In the genomic region with DNA sequence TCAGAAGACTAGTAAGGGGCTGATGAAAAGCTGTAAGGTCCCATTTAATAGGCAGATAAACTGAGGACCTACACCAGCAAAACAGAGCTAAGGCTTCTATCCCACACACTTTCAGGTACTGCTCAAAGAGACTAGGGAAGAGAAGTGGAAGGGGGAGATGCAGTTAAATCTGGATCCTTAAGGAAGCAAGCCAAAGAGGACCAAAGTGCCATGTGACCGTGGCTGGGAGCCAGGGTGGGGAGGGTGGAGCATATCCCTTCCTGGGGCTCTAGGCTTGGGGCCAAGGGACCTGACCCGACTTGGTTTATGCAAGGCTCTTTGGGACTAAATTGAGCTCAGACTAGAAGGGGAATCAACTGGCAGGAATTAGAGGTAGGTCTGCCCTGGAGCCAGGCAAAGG, we compare ENCODE assay signal across 9 mouse cellular contexts. TPM values are rescaled to one million over a fixed set of nuclear protein-coding genes. Genes with fewer than 3 reads are reported as not detected.
DNase-seq lines count a peak whose midpoint lies in the region; ATAC-seq and TF ChIP-seq lines count a peak whose summit lies in the region.
"Had no signal": no experiment of that assay in that cellular context is flagged by ENCODE, and none has a peak within 500 bp of the region (broad histone marks: within the 10 kb centered on the region; RNA-seq: fewer than 3 reads in every experiment).

No protein-coding gene starts in this region.

- peak overlapping the region; percentile 14 for H3ac ChIP-seq in myocyte (ENCODE audit: control insufficient read depth, insufficient read length)

- peak; percentile 79 for DNase-seq in adrenal gland, postnatal 25 days
- no peak for DNase-seq in hindbrain, embryonic 10.5 days (ENCODE audit: low spot score)
- DNase-seq in embryo, embryonic 11 days, result no peak
- no peak for DNase-seq in T-cell, adult 2 months (ENCODE audit: low spot score)

- no peak overlapping the region for H3K9ac ChIP-seq in forebrain, embryonic 15.5 days (replicated peaks)
- 0 out of 2 replicates have a peak overlapping the region, but pooled peaks have one; percentile 87 for H3K9ac ChIP-seq in limb, embryonic 12.5 days (replicated peaks)

- no peak for TF ChIP-seq CTCF in E14TG2a.4 (conservative IDR thresholded peaks at IDR 0.05; ENCODE audit: low read length)

- H3K36me3 ChIP-seq in E14TG2a.4 (ENCODE audit: insufficient read depth, low read length) (no peaks in the 10 kb centered on the region), myocyte (ENCODE audit: control insufficient read depth, insufficient read depth) (no peaks in the 10 kb centered on the region)
- peaks cover under 1% of the 10 kb centered on the region; the same call in 1 of the 2 replicates for H3K36me3 ChIP-seq in forebrain, embryonic 15.5 days
- peaks cover 8% of the 10 kb centered on the region for H3K36me3 ChIP-seq in hindbrain, embryonic 10.5 days
- peaks cover 19% of the 10 kb centered on the region; the same call in 1 of the 2 replicates for H3K36me3 ChIP-seq in limb, embryonic 12.5 days

- H3K27me3 ChIP-seq in E14TG2a.4 (ENCODE audit: insufficient read depth, low read length) (peaks cover 7% of the 10 kb centered on the region; the same call in 1 of the 2 replicates), myocyte (ENCODE audit: control insufficient read depth, insufficient read depth, insufficient read length) (no peaks in the 10 kb centered on the region)
- H3K27me3 ChIP-seq in forebrain, embryonic 15.5 days, result no peaks in the 10 kb centered on the region
- no peaks in the 10 kb centered on the region for H3K27me3 ChIP-seq in hindbrain, embryonic 10.5 days (ENCODE audit: insufficient read depth, poor library complexity, severe bottlenecking)
- H3K27me3 ChIP-seq in limb, embryonic 12.5 days, result no peaks in the 10 kb centered on the region

- no peaks in the 10 kb centered on the region for H3K9me3 ChIP-seq in E14TG2a.4 (ENCODE audit: low read length)
- H3K9me3 ChIP-seq in forebrain, embryonic 15.5 days, result no peaks in the 10 kb centered on the region
- H3K9me3 ChIP-seq in hindbrain, embryonic 10.5 days, result no peaks in the 10 kb centered on the region
- no peaks in the 10 kb centered on the region for H3K9me3 ChIP-seq in limb, embryonic 12.5 days

- H3K4me3 ChIP-seq in E14TG2a.4 (replicated peaks; ENCODE audit: low read length), result peak overlapping the region; percentile 79; the same call in 1 of the 2 replicates
- 0 out of 2 replicates have a peak overlapping the region, but pooled peaks have one; percentile 62 for H3K4me3 ChIP-seq in forebrain, embryonic 15.5 days
- no peak overlapping the region; the same call in 1 of the 2 replicates for H3K4me3 ChIP-seq in hindbrain, embryonic 10.5 days
- no peak overlapping the region for H3K4me3 ChIP-seq in limb, embryonic 12.5 days (replicated peaks)
- peak overlapping the region; percentile 45 for H3K4me3 ChIP-seq in myocyte

- H3K4me1 ChIP-seq in E14TG2a.4 (replicated peaks; ENCODE audit: low read depth, low read length), result peaks cover 41% of the 10 kb centered on the region
- peaks cover 27% of the 10 kb centered on the region for H3K4me1 ChIP-seq in forebrain, embryonic 15.5 days
- peaks cover 28% of the 10 kb centered on the region for H3K4me1 ChIP-seq in hindbrain, embryonic 10.5 days (replicated peaks)
- H3K4me1 ChIP-seq in limb, embryonic 12.5 days (replicated peaks), result peaks cover 32% of the 10 kb centered on the region

- TF ChIP-seq POLR2A in myocyte (IDR thresholded peaks at IDR 0.05; ENCODE audit: insufficient read length, low read depth), result no peak

- 50% methylated on average over 2 of the region's 2 CpGs for WGBS in forebrain, embryonic 15.5 days
- 67% methylated on average over 2 of the region's 2 CpGs for WGBS in hindbrain, embryonic 10.5 days
- 51% methylated on average over 2 of the region's 2 CpGs for WGBS in limb, embryonic 12.5 days

- 0 out of 2 replicates have a peak, but pooled peaks have one; percentile 12 for ATAC-seq in forebrain, embryonic 15.5 days (replicated peaks)
- ATAC-seq in limb, embryonic 12.5 days (ENCODE audit: insufficient number of reproducible peaks, insufficient read depth, low FRiP score, low TSS enrichment, low read depth), result no peak

- no peak overlapping the region for H3K27ac ChIP-seq in forebrain, embryonic 15.5 days (replicated peaks)
- H3K27ac ChIP-seq in hindbrain, embryonic 10.5 days, result peak overlapping the region; percentile 90
- no peak overlapping the region for H3K27ac ChIP-seq in limb, embryonic 12.5 days
- H3K27ac ChIP-seq: liver, embryonic 14.5 days had no signal

- H3K4me2 ChIP-seq in forebrain, embryonic 15.5 days (replicated peaks), result peak overlapping the region; percentile 89; the same call in 1 of the 2 replicates
- peak overlapping the region; percentile 85 for H3K4me2 ChIP-seq in limb, embryonic 12.5 days
- H3K4me2 ChIP-seq in myocyte (ENCODE audit: low read depth), result peak overlapping the region; percentile 99

- no peaks in the 10 kb centered on the region for H3K79me2 ChIP-seq in myocyte (ENCODE audit: control insufficient read depth, insufficient read depth)

TF ChIP-seq in myocyte, 11 proteins besides CTCF, POLR2A, EP300 and RAD21:
- TF ChIP-seq E2F4 (IDR thresholded peaks at IDR 0.05; ENCODE audit: insufficient read depth) (no peak), SRF (IDR thresholded peaks at IDR 0.05; ENCODE audit: control insufficient read depth, insufficient read length, low read depth) (no peak), TCF3 (IDR thresholded peaks at IDR 0.05; ENCODE audit: insufficient read length, low read depth) (no peak), MAX (IDR thresholded peaks at IDR 0.05; ENCODE audit: low read depth) (no peak), USF1 (IDR thresholded peaks at IDR 0.05; ENCODE audit: low read depth) (peak; percentile 47), CEBPB (IDR thresholded peaks at IDR 0.05; ENCODE audit: insufficient read depth, poor library complexity, severe bottlenecking) (no peak), POLR2AphosphoS2 (IDR thresholded peaks at IDR 0.05; ENCODE audit: insufficient read length, low read depth) (no peak)

RNA-seq across cellular contexts. Expression of a gene that starts 0.5 kb away (rescaled TPM):
- total RNA-seq in adrenal gland, postnatal 25 days (2021), result 45.3 and 62.0 TPM in 2 replicates
- 79.0 and 88.0 TPM in 2 replicates for polyA plus RNA-seq in forebrain, embryonic 15.5 days (2015; fragmentation: Nextera tagmentation; extraction: Ambion mirVana)
- polyA plus RNA-seq in hindbrain, embryonic 10.5 days (2016; fragmentation: Nextera tagmentation; extraction: Ambion mirVana), result 42.3 and 58.0 TPM in 2 replicates
- polyA plus RNA-seq in limb, embryonic 12.5 days (2016; fragmentation: Nextera tagmentation; extraction: Ambion mirVana), result 79.2 and 82.3 TPM in 2 replicates
- polyA plus RNA-seq in myocyte (2012; fragmentation: generic; extraction: Trizol), result 44.5 TPM

RNA-seq across cellular contexts. Expression of a gene that starts 17.5 kb away (rescaled TPM):
- 16.7 and 19.9 TPM in 2 replicates for total RNA-seq in adrenal gland, postnatal 25 days (2021)
- 11.6 and 11.8 TPM in 2 replicates for polyA plus RNA-seq in forebrain, embryonic 15.5 days (2015; fragmentation: Nextera tagmentation; extraction: Ambion mirVana)
- polyA plus RNA-seq in hindbrain, embryonic 10.5 days (2016; fragmentation: Nextera tagmentation; extraction: Ambion mirVana), result 15.7 and 16.1 TPM in 2 replicates
- 16.5 and 17.7 TPM in 2 replicates for polyA plus RNA-seq in limb, embryonic 12.5 days (2016; fragmentation: Nextera tagmentation; extraction: Ambion mirVana)
- polyA plus RNA-seq in myocyte (2012; fragmentation: generic; extraction: Trizol), result 11.8 TPM

RNA-seq across cellular contexts. Expression of a gene that starts 33.4 kb away (rescaled TPM):
- 51.4 and 54.5 TPM in 2 replicates for total RNA-seq in adrenal gland, postnatal 25 days (2021)
- polyA plus RNA-seq in forebrain, embryonic 15.5 days (2015; fragmentation: Nextera tagmentation; extraction: Ambion mirVana), result 79.4 and 82.2 TPM in 2 replicates
- polyA plus RNA-seq in hindbrain, embryonic 10.5 days (2016; fragmentation: Nextera tagmentation; extraction: Ambion mirVana), result 63.1 and 63.9 TPM in 2 replicates
- 45.4 and 48.9 TPM in 2 replicates for polyA plus RNA-seq in limb, embryonic 12.5 days (2016; fragmentation: Nextera tagmentation; extraction: Ambion mirVana)
- 32.1 TPM for polyA plus RNA-seq in myocyte (2012; fragmentation: generic; extraction: Trizol)

RNA-seq across cellular contexts. Expression of a gene that starts 33.6 kb away (rescaled TPM):
- 143 and 191 TPM in 2 replicates for total RNA-seq in adrenal gland, postnatal 25 days (2021)
- polyA plus RNA-seq in forebrain, embryonic 15.5 days (2015; fragmentation: Nextera tagmentation; extraction: Ambion mirVana), result 390 and 428 TPM in 2 replicates
- 393 and 423 TPM in 2 replicates for polyA plus RNA-seq in hindbrain, embryonic 10.5 days (2016; fragmentation: Nextera tagmentation; extraction: Ambion mirVana)
- polyA plus RNA-seq in limb, embryonic 12.5 days (2016; fragmentation: Nextera tagmentation; extraction: Ambion mirVana), result 336 and 348 TPM in 2 replicates
- 207 TPM for polyA plus RNA-seq in myocyte (2012; fragmentation: generic; extraction: Trizol)

RNA-seq across cellular contexts. Expression of a gene that starts 37.4 kb away (rescaled TPM):
- 27.8 and 32.9 TPM in 2 replicates for total RNA-seq in adrenal gland, postnatal 25 days (2021)
- 19.6 and 22.2 TPM in 2 replicates for polyA plus RNA-seq in forebrain, embryonic 15.5 days (2015; fragmentation: Nextera tagmentation; extraction: Ambion mirVana)
- polyA plus RNA-seq in hindbrain, embryonic 10.5 days (2016; fragmentation: Nextera tagmentation; extraction: Ambion mirVana), result 25.4 and 26.9 TPM in 2 replicates
- 28.3 and 28.7 TPM in 2 replicates for polyA plus RNA-seq in limb, embryonic 12.5 days (2016; fragmentation: Nextera tagmentation; extraction: Ambion mirVana)
- polyA plus RNA-seq in myocyte (2012; fragmentation: generic; extraction: Trizol), result 15.0 TPM

Comparison
In these comparisons a context has a peak if more than half of its experiments do, and no peak if none do; other contexts are left out.
1. H3K4me3 ChIP-seq: peak in E14TG2a.4 (single experiment), forebrain, embryonic 15.5 days (single experiment) and myocyte (single experiment); none in hindbrain, embryonic 10.5 days (single experiment) and limb, embryonic 12.5 days (single experiment).
2. Peak in every context shown above with its lines, with median percentiles within 50 percentile points of each other: H3K4me2 ChIP-seq.